Mouse (Mus musculus): ENCODE results near the gene Ccl9.

- TF ChIP-seq CTCF (IDR thresholded peaks at IDR 0.05; ENCODE audit: low read depth, low read length): no peak
- no peak for TF ChIP-seq POLR2A (IDR thresholded peaks at IDR 0.05; ENCODE audit: extremely low read depth, insufficient read depth, low read length)
Measured at GRCm38 (mm10) chr11:83583450-83583754, 5.0 kb upstream of the Ccl9 start.
